Mouse (Mus musculus): ENCODE measurements at regions not wholly inside any gene's neighbourhood (a gene's known extent, or its start where the extent isn't known, plus 50 kb on each side); places are given as distances from the start of the nearest gene placed in this dataset.

DNA sequence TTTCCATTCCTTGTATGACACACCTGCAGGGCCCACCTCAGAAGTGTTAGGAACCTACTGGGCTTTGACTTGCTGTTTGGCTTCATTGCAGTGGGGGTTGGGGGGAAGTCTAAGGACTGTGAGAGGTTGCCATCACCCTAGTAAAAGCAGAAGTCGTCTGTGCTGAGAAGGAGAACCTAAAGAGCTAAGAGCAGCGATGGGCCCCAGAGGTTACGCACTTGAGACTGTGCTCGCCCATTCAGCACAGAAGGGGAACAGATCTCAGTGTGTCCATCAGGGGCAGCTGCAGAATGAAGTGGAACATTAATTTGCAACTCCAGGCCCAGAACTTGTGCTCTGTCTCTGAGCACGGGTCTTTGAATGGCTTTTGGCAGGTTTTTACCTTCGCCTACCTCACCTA, 267.5 kb upstream of the Cdyl start:
- no peak overlapping the region for H3K27ac ChIP-seq
- no peak overlapping the region for H3K9ac ChIP-seq
- ATAC-seq (ENCODE audit: low FRiP score, low read depth), result no peak
- no peak overlapping the region for H3K4me3 ChIP-seq
- no peaks in the 10 kb centered on the region for H3K36me3 ChIP-seq
- no peaks in the 10 kb centered on the region for H3K27me3 ChIP-seq (replicated peaks)
- H3K4me1 ChIP-seq, result no peaks in the 10 kb centered on the region
- no peak overlapping the region for H3K4me2 ChIP-seq (replicated peaks)
- H3K9me3 ChIP-seq, result no peaks in the 10 kb centered on the region
- 87% methylated on average over 6 of the region's 6 CpGs for WGBS

DNA sequence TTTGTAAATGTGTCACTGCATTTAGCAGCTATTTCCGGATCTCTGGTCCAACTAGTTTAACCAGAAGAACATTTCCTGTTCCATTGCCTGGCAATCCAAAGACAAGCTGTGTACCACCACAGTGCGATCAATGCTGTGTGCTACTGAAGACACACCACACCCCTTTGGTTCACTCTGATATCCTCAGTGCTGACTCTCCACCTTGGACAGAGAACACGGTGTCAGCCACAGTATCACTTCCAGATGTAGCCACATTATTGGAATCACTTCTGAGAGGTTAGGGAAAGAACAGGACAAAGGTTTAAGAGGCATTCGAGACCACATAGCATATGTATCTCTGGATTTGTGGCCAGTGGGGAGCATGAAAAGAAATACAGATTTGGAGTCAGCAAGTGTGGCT, 264.4 kb upstream of the Cdyl start:
- no peak for ATAC-seq (ENCODE audit: low FRiP score, low read depth)
- Histone ChIP-seq H3K27me3 (replicated peaks) (no peaks in the 10 kb centered on the region), H3K4me1 (no peaks in the 10 kb centered on the region), H3K36me3 (no peaks in the 10 kb centered on the region), H3K9me3 (no peaks in the 10 kb centered on the region), H3K4me3 (no peak overlapping the region), H3K4me2 (replicated peaks) (no peak overlapping the region), H3K9ac (no peak overlapping the region), H3K27ac (no peak overlapping the region)
- WGBS, result 75% methylated on average over 4 of the region's 4 CpGs

- no peak overlapping the region for H3K4me3 ChIP-seq
- H3K27ac ChIP-seq, result no peak overlapping the region
- no peak for ATAC-seq (ENCODE audit: low FRiP score, low read depth)
- H3K27me3 ChIP-seq (replicated peaks), result no peaks in the 10 kb centered on the region
- no peak overlapping the region for H3K4me2 ChIP-seq (replicated peaks)
- WGBS, result 27% methylated on average over 5 of the region's 5 CpGs
- no peaks in the 10 kb centered on the region for H3K4me1 ChIP-seq
- no peak overlapping the region for H3K9ac ChIP-seq
- no peaks in the 10 kb centered on the region for H3K9me3 ChIP-seq
- H3K36me3 ChIP-seq, result no peaks in the 10 kb centered on the region
Observed at GRCm38 (mm10) chr13:35395630-35396029, 264.0 kb upstream of the Cdyl start.

- no peak for ATAC-seq (ENCODE audit: low FRiP score, low read depth)
- WGBS, result 90% methylated on average over 2 of the region's 2 CpGs
- Histone ChIP-seq H3K4me2 (replicated peaks) (no peak overlapping the region), H3K27ac (no peak overlapping the region), H3K4me1 (no peaks in the 10 kb centered on the region), H3K9me3 (no peaks in the 10 kb centered on the region), H3K27me3 (replicated peaks) (no peaks in the 10 kb centered on the region), H3K36me3 (no peaks in the 10 kb centered on the region), H3K4me3 (no peak overlapping the region), H3K9ac (no peak overlapping the region)
Observed at GRCm38 (mm10) chr13:35397166-35397565, 262.5 kb upstream of the Cdyl start.

DNA sequence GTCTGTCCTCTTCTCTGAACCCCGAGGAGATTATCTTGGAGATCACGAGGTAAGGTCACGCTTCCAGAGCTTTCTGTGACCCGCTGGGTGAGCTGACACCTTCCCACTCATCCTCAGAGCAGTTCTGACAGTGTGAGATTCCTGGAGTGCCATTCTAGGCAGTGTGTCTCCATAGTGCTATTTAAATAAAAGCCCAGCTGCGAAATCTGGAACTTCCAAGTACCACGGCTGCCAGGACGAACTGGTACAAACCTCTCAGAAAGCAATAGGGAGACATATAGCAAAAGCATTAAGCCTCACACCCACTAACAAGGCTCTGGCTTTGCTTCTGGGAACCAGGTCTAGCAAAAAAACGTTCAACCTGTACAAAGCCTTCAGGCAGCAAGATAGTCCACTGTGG, 261.4 kb upstream of the Cdyl start:
- Histone ChIP-seq H3K9ac (no peak overlapping the region), H3K4me2 (replicated peaks) (no peak overlapping the region), H3K9me3 (no peaks in the 10 kb centered on the region), H3K4me3 (no peak overlapping the region), H3K4me1 (no peaks in the 10 kb centered on the region), H3K36me3 (no peaks in the 10 kb centered on the region), H3K27ac (no peak overlapping the region), H3K27me3 (replicated peaks) (no peaks in the 10 kb centered on the region)
- 73% methylated on average over 8 of the region's 8 CpGs for WGBS
- no peak for ATAC-seq (ENCODE audit: low FRiP score, low read depth)

DNA sequence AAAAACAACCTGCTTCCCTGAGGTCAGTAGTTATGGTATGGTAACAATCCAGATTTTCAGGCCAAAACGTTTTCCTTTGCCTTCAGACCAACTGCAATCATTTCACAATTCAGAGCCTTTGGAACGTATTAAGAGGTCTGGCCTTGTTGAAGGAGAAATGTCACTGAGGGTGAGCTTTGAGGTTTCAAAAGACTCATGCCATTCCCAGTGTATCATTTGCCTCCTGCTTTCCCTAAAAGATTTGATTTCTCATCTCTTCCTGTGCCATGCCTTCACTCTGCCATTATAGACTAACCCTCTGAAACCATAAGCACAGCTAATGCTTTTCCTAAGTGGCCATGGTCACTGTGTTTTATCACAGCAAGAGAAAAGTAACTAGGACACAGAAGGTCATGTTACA, 256.8 kb upstream of the Cdyl start:
- 87% methylated on average over 2 of the region's 2 CpGs for WGBS

GRCm38 (mm10) chr13:35404428-35404827, 255.2 kb upstream of the Cdyl start:
- Histone ChIP-seq H3K27ac (no peak overlapping the region), H3K4me3 (no peak overlapping the region), H3K9me3 (no peaks in the 10 kb centered on the region), H3K4me2 (replicated peaks) (no peak overlapping the region), H3K27me3 (replicated peaks) (no peaks in the 10 kb centered on the region), H3K9ac (no peak overlapping the region), H3K36me3 (no peaks in the 10 kb centered on the region), H3K4me1 (no peaks in the 10 kb centered on the region)
- no peak for ATAC-seq (ENCODE audit: low FRiP score, low read depth)
- 93% methylated on average over 5 of the region's 5 CpGs for WGBS

More for the DNA sequence above, 256.8 kb upstream of the Cdyl start:
- ATAC-seq (ENCODE audit: low FRiP score, low read depth), result no peak
- Histone ChIP-seq H3K4me1 (no peaks in the 10 kb centered on the region), H3K9me3 (no peaks in the 10 kb centered on the region), H3K27ac (no peak overlapping the region), H3K4me2 (replicated peaks) (no peak overlapping the region), H3K4me3 (no peak overlapping the region), H3K9ac (no peak overlapping the region), H3K27me3 (replicated peaks) (no peaks in the 10 kb centered on the region), H3K36me3 (no peaks in the 10 kb centered on the region)

DNA sequence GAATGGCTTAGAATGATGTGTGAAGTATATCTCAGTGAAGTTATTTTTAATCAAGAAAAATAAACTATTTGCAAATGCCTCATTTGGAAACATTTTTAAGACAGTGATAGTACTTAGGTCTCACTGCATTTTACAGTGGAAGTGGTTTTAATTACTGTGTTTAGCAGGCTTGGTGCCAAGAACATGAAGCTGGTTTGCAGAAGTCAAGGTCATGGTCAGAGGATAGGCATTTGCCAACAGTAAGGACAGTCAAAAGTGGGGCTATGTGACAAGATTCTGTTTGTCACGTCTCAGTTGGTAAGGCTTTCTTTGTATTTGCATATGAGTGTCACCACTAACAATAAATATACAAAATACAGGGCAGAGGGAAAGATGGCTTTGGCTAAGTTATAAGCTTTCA, 254.2 kb upstream of the Cdyl start:
- Histone ChIP-seq H3K9me3 (no peaks in the 10 kb centered on the region), H3K27me3 (replicated peaks) (no peaks in the 10 kb centered on the region), H3K4me2 (replicated peaks) (no peak overlapping the region), H3K4me3 (no peak overlapping the region), H3K27ac (no peak overlapping the region), H3K4me1 (no peaks in the 10 kb centered on the region), H3K9ac (no peak overlapping the region), H3K36me3 (no peaks in the 10 kb centered on the region)
- no peak for ATAC-seq (ENCODE audit: low FRiP score, low read depth)
- WGBS, result 64% methylated on average over 1 of the region's 1 CpGs

DNA sequence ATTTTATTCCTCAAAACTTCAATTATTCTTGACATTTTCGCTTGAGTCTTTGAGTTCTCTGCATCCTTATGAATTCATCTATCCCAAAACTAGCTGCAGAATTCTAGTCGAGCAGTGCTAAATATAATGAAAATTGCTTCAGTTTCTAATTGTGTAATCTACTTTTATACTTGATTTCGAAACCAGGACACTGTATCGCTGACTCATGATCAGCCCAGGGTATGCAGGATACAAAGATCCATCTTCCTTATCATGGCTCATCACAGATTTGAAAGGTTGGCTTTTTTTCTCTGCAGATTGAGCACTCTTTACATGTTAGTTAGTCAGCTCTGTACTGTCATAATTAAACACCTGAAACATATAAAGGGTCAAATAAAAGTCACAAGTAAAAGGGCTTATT, 242.1 kb upstream of the Cdyl start:
- WGBS, result 92% methylated on average over 4 of the region's 4 CpGs
- no peaks in the 10 kb centered on the region for H3K36me3 ChIP-seq
- no peaks in the 10 kb centered on the region for H3K4me1 ChIP-seq
- no peak overlapping the region for H3K4me3 ChIP-seq
- no peak overlapping the region for H3K4me2 ChIP-seq (replicated peaks)
- H3K27ac ChIP-seq, result no peak overlapping the region
- H3K9ac ChIP-seq, result no peak overlapping the region
- ATAC-seq (ENCODE audit: low FRiP score, low read depth), result no peak
- no peaks in the 10 kb centered on the region for H3K27me3 ChIP-seq (replicated peaks)
- H3K9me3 ChIP-seq, result no peaks in the 10 kb centered on the region

- Histone ChIP-seq H3K4me1 (no peaks in the 10 kb centered on the region), H3K27me3 (replicated peaks) (no peaks in the 10 kb centered on the region), H3K36me3 (no peaks in the 10 kb centered on the region), H3K9ac (no peak overlapping the region), H3K4me3 (no peak overlapping the region), H3K27ac (no peak overlapping the region), H3K4me2 (replicated peaks) (no peak overlapping the region), H3K9me3 (no peaks in the 10 kb centered on the region)
- WGBS, result 82% methylated on average over 3 of the region's 3 CpGs
- ATAC-seq (ENCODE audit: low FRiP score, low read depth), result no peak
Observed at GRCm38 (mm10) chr13:35420076-35420475, 239.6 kb upstream of the Cdyl start.

DNA sequence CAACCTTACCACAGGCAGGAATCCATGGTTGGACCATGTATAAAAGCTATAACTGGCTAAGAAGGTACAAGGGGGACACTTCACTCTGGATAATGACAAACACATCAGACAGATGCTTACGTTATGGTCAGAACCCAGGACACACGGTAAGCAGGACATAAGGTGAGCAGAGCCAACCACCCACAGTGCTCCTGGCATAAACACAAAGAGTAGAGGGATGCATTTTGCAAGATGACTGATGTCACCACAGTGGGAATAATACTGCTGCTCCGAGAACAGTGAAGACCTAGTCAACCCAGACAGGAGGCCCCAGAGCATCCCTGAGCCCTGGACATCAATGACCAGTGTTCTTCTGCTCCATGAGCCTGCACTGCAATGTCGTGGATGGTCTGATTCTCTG, 233.6 kb upstream of the Cdyl start:
- no peak for ATAC-seq (ENCODE audit: low FRiP score, low read depth)
- H3K9ac ChIP-seq, result no peak overlapping the region
- H3K9me3 ChIP-seq, result no peaks in the 10 kb centered on the region
- no peak overlapping the region for H3K4me3 ChIP-seq
- H3K4me2 ChIP-seq (replicated peaks), result no peak overlapping the region
- no peaks in the 10 kb centered on the region for H3K36me3 ChIP-seq
- no peak overlapping the region for H3K27ac ChIP-seq
- no peaks in the 10 kb centered on the region for H3K4me1 ChIP-seq
- H3K27me3 ChIP-seq (replicated peaks), result no peaks in the 10 kb centered on the region
- WGBS, result 87% methylated on average over 4 of the region's 4 CpGs

- H3K27me3 ChIP-seq (replicated peaks), result no peaks in the 10 kb centered on the region
- no peak overlapping the region for H3K4me2 ChIP-seq (replicated peaks)
- no peaks in the 10 kb centered on the region for H3K36me3 ChIP-seq
- 71% methylated on average over 7 of the region's 7 CpGs for WGBS
- H3K4me1 ChIP-seq, result no peaks in the 10 kb centered on the region
- H3K27ac ChIP-seq, result no peak overlapping the region
- ATAC-seq (ENCODE audit: low FRiP score, low read depth), result no peak
- no peak overlapping the region for H3K9ac ChIP-seq
- H3K4me3 ChIP-seq, result no peak overlapping the region
- no peaks in the 10 kb centered on the region for H3K9me3 ChIP-seq
Observed at GRCm38 (mm10) chr13:35435173-35435572, 224.5 kb upstream of the Cdyl start.

- no peaks in the 10 kb centered on the region for H3K9me3 ChIP-seq
- no peak overlapping the region for H3K4me3 ChIP-seq
- WGBS, result 81% methylated on average over 3 of the region's 3 CpGs
- no peaks in the 10 kb centered on the region for H3K36me3 ChIP-seq
- H3K27me3 ChIP-seq (replicated peaks), result no peaks in the 10 kb centered on the region
- H3K4me2 ChIP-seq (replicated peaks), result no peak overlapping the region
- H3K27ac ChIP-seq, result no peak overlapping the region
- no peak for ATAC-seq (ENCODE audit: low FRiP score, low read depth)
- no peak overlapping the region for H3K9ac ChIP-seq
- no peaks in the 10 kb centered on the region for H3K4me1 ChIP-seq
Observed at GRCm38 (mm10) chr13:35447661-35448060, 212.0 kb upstream of the Cdyl start.

DNA sequence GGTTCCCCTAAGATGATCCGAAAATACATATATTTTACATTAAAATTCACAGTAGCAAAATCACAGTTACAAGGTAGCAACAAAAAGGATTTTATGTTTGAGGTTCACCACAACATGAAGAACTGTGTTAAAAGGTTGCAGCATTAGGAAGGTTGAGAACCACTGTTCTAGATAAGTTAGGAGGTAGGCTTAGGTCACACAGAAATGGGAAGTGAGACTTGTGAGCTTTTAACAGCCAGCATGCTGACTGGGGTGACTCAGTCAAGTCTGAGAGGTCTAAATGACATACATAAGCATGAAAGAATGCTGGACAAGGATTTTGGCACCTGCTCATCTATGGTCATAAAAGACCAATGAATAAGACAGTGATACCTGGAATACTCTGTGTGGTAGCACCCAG, 207.2 kb upstream of the Cdyl start:
- 100% methylated on average over 1 of the region's 1 CpGs for WGBS
- Histone ChIP-seq H3K27me3 (replicated peaks) (no peaks in the 10 kb centered on the region), H3K36me3 (no peaks in the 10 kb centered on the region), H3K4me1 (no peaks in the 10 kb centered on the region), H3K9me3 (no peaks in the 10 kb centered on the region), H3K27ac (no peak overlapping the region), H3K4me3 (no peak overlapping the region), H3K4me2 (replicated peaks) (no peak overlapping the region), H3K9ac (no peak overlapping the region)
- ATAC-seq (ENCODE audit: low FRiP score, low read depth), result no peak
